Mouse (Mus musculus) small intestine, adult 2 months (tissue): Measurements from ENCODE around the gene Tpr.

Experiments
- CTCF ChIP-seq: fragments of 200-500 bp; IDR thresholded peaks from 2 replicates; pipeline ENCODE4 v1.5.1; 2012; ENCODE audit warnings: low read depth, mild to moderate bottlenecking, control low read depth, inconsistent platforms, low read length, moderate library complexity, mixed read lengths; ENCODE audit not compliant: insufficient replicate concordance, insufficient read length; ENCODE audit errors: extremely low read depth
- POLR2A ChIP-seq: fragments of 200-500 bp; IDR thresholded peaks from 2 replicates; pipeline ENCODE4 v1.6.1; 2012; ENCODE audit warnings: low read depth, mild to moderate bottlenecking, control low read depth, inconsistent platforms, low read length, moderate library complexity

- TF ChIP-seq POLR2A (no peak), CTCF (no peak)
These were observed 79.9 kb downstream of the Tpr start for GRCm38 (mm10) chr1:150472525-150472924.
